Mouse (Mus musculus) left cerebral cortex, adult 11 months (tissue): Measurements from ENCODE around the gene Frmd4a.

ENCODE experiments used
- DNase-seq: peaks from one replicate; pipeline ENCODE4 v3.0.0; 2022; ENCODE audit warnings: low spot score

The Frmd4a gene

GRCm38 (mm10) chr2:4017528-4018288 is at the start of gene Frmd4a:
Gene Frmd4a (plus strand): TSS chr2:4017717.
- no peak for DNase-seq

- DNase-seq, result no peak
Measured at GRCm38 (mm10) chr2:3988876-3989275, 28.6 kb upstream of the Frmd4a start.

- DNase-seq, result no peak
Measured at GRCm38 (mm10) chr2:3990431-3990830, 27.1 kb upstream of the Frmd4a start.

GRCm38 (mm10) chr2:4018431-4018876 is 937 bp downstream of the Frmd4a start:
- peak; percentile 17 for DNase-seq

- DNase-seq, result no peak
Measured at GRCm38 (mm10) chr2:4018909-4019308, 1.4 kb downstream of the Frmd4a start.

- DNase-seq, result no peak
Measured at GRCm38 (mm10) chr2:4024927-4025326, 7.4 kb downstream of the Frmd4a start.

GRCm38 (mm10) chr2:4029031-4029747 is 11.7 kb downstream of the Frmd4a start:
- DNase-seq, result no peak

GRCm38 (mm10) chr2:4036153-4036589 is 18.7 kb downstream of the Frmd4a start:
- DNase-seq, result peak; percentile 12

- peak; percentile 13 for DNase-seq
Measured at GRCm38 (mm10) chr2:4036651-4037117, 19.2 kb downstream of the Frmd4a start.

- no peak for DNase-seq
Measured at GRCm38 (mm10) chr2:4042009-4042408, 24.5 kb downstream of the Frmd4a start.

GRCm38 (mm10) chr2:4055481-4055880 is 38.0 kb downstream of the Frmd4a start:
- no peak for DNase-seq

GRCm38 (mm10) chr2:4060675-4061074 is 43.2 kb downstream of the Frmd4a start:
- DNase-seq, result peak; percentile 12

- no peak for DNase-seq
Measured at GRCm38 (mm10) chr2:4071831-4072230, 54.3 kb downstream of the Frmd4a start.

- no peak for DNase-seq
Measured at GRCm38 (mm10) chr2:4083877-4084276, 66.4 kb downstream of the Frmd4a start.

GRCm38 (mm10) chr2:4097601-4098000 is 80.1 kb downstream of the Frmd4a start:
- no peak for DNase-seq

GRCm38 (mm10) chr2:4098948-4099776 is 81.6 kb downstream of the Frmd4a start:
- no peak for DNase-seq

GRCm38 (mm10) chr2:4099777-4100104 is 82.2 kb downstream of the Frmd4a start:
- DNase-seq, result no peak

- peak; percentile 51 for DNase-seq
Measured at GRCm38 (mm10) chr2:4101370-4101769, 83.9 kb downstream of the Frmd4a start.

GRCm38 (mm10) chr2:4113303-4113920 is 95.9 kb downstream of the Frmd4a start:
- DNase-seq, result no peak

- DNase-seq, result no peak
Measured at GRCm38 (mm10) chr2:4119678-4120458, 102.4 kb downstream of the Frmd4a start.

- no peak for DNase-seq
Measured at GRCm38 (mm10) chr2:4131216-4131615, 113.7 kb downstream of the Frmd4a start.
